Mouse (Mus musculus): ENCODE measurements around the gene Kctd13. TPM values are rescaled to one million over a fixed set of nuclear protein-coding genes. Genes with fewer than 3 reads are reported as not detected.

Gene Kctd13
- polyA plus RNA-seq, 1 experiment from 2014 or later, result 58.1 TPM

GRCm38 (mm10) chr7:126949403-126949792 is 20.7 kb downstream of the Kctd13 start, which contains the start of gene Asphd1:
Asphd1 (minus strand) TSS chr7:126949582.
- WGBS, result under 1% methylated on average over 21 of the region's 21 CpGs
- Histone ChIP-seq H3K27ac (peak within 1 kb of the TSS; percentile 87), H3K27me3 (peaks cover 41% of the 10 kb centered on the region), H3K9me3 (replicated peaks) (no peaks in the 10 kb centered on the region), H3K9ac (peak within 1 kb of the TSS; percentile 64), H3K4me1 (peaks cover 41% of the 10 kb centered on the region), H3K4me3 (peak within 1 kb of the TSS; percentile 47), H3K36me3 (peaks cover 19% of the 10 kb centered on the region), H3K4me2 (replicated peaks) (peak within 1 kb of the TSS; percentile 97)
- peak; percentile 70 for ATAC-seq (ENCODE audit: low FRiP score)

DNA sequence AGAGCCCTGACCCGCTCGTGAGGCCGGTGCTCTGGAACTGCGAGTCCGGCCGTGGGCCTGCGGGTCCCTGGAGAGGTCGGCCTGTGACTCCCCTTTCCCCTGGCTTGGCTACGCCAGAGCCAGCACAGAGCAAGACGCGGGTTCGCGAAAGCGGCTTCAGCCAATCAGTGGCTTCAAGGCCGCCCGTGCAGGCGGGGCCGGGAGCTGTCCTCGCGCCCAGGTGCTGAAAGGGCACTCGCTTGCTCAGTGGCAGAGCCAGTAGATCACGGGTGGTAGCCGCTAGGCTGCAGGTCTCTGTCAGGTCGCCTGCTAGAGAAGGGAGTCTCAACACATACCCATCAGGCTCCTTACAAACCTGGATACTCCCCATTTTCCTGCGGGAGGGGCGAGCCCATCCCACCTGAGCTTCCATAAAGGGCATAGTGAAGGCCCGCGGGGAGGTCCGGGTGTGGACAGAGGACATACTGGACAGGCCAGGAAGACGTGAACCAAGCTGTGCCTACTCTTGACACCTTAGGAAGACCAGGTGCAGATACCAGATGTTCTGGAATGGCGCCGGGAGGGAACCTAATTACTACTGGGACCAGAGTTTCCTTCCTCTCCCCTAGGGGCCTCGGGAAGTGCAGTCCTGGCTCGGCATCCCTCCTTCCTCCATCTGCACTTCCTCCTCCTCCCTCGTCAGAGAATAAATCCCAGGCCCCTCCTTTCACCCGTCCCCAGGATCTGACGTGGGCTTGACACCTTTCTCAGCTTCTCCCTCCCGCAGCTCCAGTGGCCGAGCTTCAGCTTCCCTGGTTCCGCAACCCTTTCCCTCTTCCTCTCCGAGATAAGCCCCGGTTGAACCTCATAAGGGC is 21.3 kb downstream of the Kctd13 start, which contains the start of gene Sez6l2:
Gene Sez6l2, plus strand, starts transcription at position 771 of the 854 bp plus-strand sequence.
- peak within 1 kb of the TSS; percentile 47 for H3K4me3 ChIP-seq
- H3K9ac ChIP-seq, result peak within 1 kb of the TSS; percentile 64
- peaks cover 41% of the 10 kb centered on the region for H3K4me1 ChIP-seq
- peak within 1 kb of the TSS; percentile 97 for H3K4me2 ChIP-seq (replicated peaks)
- peak within 1 kb of the TSS; percentile 87 for H3K27ac ChIP-seq
- H3K9me3 ChIP-seq (replicated peaks), result no peaks in the 10 kb centered on the region
- peaks cover 41% of the 10 kb centered on the region for H3K27me3 ChIP-seq
- WGBS, result under 1% methylated on average over 42 of the region's 42 CpGs
- H3K36me3 ChIP-seq, result peaks cover 13% of the 10 kb centered on the region
- ATAC-seq (ENCODE audit: low FRiP score), result peak; percentile 91

- peak overlapping the region; percentile 87 for H3K27ac ChIP-seq
- peaks cover 41% of the 10 kb centered on the region for H3K4me1 ChIP-seq
- no peaks in the 10 kb centered on the region for H3K9me3 ChIP-seq (replicated peaks)
- H3K4me2 ChIP-seq (replicated peaks), result peak overlapping the region; percentile 97
- H3K9ac ChIP-seq, result peak overlapping the region; percentile 64
- ATAC-seq (ENCODE audit: low FRiP score), result peak; percentile 10
- peak overlapping the region; percentile 47 for H3K4me3 ChIP-seq
- peaks cover 11% of the 10 kb centered on the region for H3K36me3 ChIP-seq
- H3K27me3 ChIP-seq, result peaks cover 41% of the 10 kb centered on the region
- 7% methylated on average over 26 of the region's 26 CpGs for WGBS
Observed at GRCm38 (mm10) chr7:126950647-126951615, 22.3 kb downstream of the Kctd13 start.

- Histone ChIP-seq H3K27ac (0 out of 2 replicates have a peak overlapping the region, but pooled peaks have one; percentile 17), H3K36me3 (peaks cover 4% of the 10 kb centered on the region; the same call in 1 of the 2 replicates)
- ATAC-seq (ENCODE audit: low FRiP score), result no peak
Observed at GRCm38 (mm10) chr7:126951741-126952140, 23.1 kb downstream of the Kctd13 start.

GRCm38 (mm10) chr7:126952646-126953045 is 24.0 kb downstream of the Kctd13 start:
- Histone ChIP-seq H3K4me2 (replicated peaks) (peak overlapping the region; percentile 97), H3K9ac (peak overlapping the region; percentile 54), H3K27ac (no peak overlapping the region; the same call in 1 of the 2 replicates), H3K4me3 (peak overlapping the region; percentile 47), H3K9me3 (replicated peaks) (no peaks in the 10 kb centered on the region), H3K4me1 (peaks cover 37% of the 10 kb centered on the region), H3K27me3 (peaks cover 41% of the 10 kb centered on the region), H3K36me3 (peaks cover 4% of the 10 kb centered on the region; the same call in 1 of the 2 replicates)
- 0% methylated on average over 8 of the region's 8 CpGs for WGBS
- no peak for ATAC-seq (ENCODE audit: low FRiP score)

More at GRCm38 (mm10) chr7:126951741-126952140, 23.1 kb downstream of the Kctd13 start:
- peaks cover 37% of the 10 kb centered on the region for H3K4me1 ChIP-seq
- peak overlapping the region; percentile 64 for H3K9ac ChIP-seq
- peak overlapping the region; percentile 97 for H3K4me2 ChIP-seq (replicated peaks)
- peak overlapping the region; percentile 47 for H3K4me3 ChIP-seq
- WGBS, result 33% methylated on average over 4 of the region's 4 CpGs
- H3K27me3 ChIP-seq, result peaks cover 41% of the 10 kb centered on the region
- no peaks in the 10 kb centered on the region for H3K9me3 ChIP-seq (replicated peaks)

DNA sequence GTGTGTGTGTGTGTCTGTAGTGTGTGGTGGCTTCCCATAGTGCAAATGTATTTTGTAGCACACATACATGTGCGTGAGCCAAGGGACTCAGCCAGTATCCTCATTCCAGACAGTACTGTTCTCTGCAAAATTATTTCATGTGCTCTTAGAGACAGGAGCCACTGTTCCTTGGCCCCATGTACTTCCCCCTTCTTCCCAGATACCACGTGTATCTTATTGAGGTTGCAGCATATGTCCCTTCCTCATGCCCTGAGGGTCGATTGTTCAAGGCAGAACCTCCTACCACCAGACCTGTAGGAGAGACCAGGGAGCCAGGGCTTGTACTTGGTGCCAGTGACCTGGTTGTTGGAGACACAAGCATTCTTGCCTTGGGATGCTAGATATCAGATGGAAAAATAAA is 26.4 kb downstream of the Kctd13 start:
- no peak overlapping the region for H3K4me2 ChIP-seq (replicated peaks)
- no peak for ATAC-seq (ENCODE audit: low FRiP score)
- H3K4me1 ChIP-seq, result peaks cover 21% of the 10 kb centered on the region
- no peak overlapping the region for H3K27ac ChIP-seq
- WGBS, result 73% methylated on average over 3 of the region's 3 CpGs
- no peak overlapping the region for H3K4me3 ChIP-seq
- peaks cover 16% of the 10 kb centered on the region; the same call in 1 of the 2 replicates for H3K36me3 ChIP-seq
- H3K9ac ChIP-seq, result no peak overlapping the region
- peaks cover 30% of the 10 kb centered on the region for H3K27me3 ChIP-seq
- H3K9me3 ChIP-seq (replicated peaks), result no peaks in the 10 kb centered on the region

DNA sequence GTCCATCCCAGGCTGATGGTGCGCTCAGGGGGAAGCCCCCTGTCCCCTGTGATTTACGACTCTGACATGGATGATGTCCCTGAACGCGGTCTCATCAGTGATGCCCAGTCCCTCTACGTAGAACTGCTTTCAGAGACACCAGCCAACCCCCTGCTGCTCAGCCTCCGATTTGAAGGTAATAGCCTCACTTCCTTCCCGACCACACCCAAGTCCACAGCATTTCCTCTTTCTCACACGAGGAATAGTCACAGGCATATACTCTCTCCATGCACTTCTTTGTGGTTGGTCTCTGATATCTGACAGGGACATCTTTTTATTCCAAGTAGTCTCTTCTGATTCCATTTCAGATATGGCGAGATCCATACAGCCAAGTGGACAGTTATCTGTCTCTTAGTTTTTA is 31.1 kb downstream of the Kctd13 start:
- ATAC-seq (ENCODE audit: low FRiP score), result no peak
- Histone ChIP-seq H3K27me3 (peaks cover 28% of the 10 kb centered on the region), H3K4me3 (no peak overlapping the region), H3K27ac (no peak overlapping the region), H3K36me3 (peaks cover 40% of the 10 kb centered on the region), H3K4me2 (replicated peaks) (no peak overlapping the region), H3K9me3 (replicated peaks) (no peaks in the 10 kb centered on the region), H3K4me1 (no peaks in the 10 kb centered on the region), H3K9ac (no peak overlapping the region)
- 69% methylated on average over 9 of the region's 9 CpGs for WGBS

- 83% methylated on average over 5 of the region's 5 CpGs for WGBS
- peaks cover 37% of the 10 kb centered on the region for H3K36me3 ChIP-seq
Observed at GRCm38 (mm10) chr7:126961095-126961494, 32.4 kb downstream of the Kctd13 start.

GRCm38 (mm10) chr7:126961965-126962364 is 33.3 kb downstream of the Kctd13 start:
- 91% methylated on average over 4 of the region's 4 CpGs for WGBS
- Histone ChIP-seq H3K27ac (no peak overlapping the region), H3K4me1 (no peaks in the 10 kb centered on the region), H3K4me3 (no peak overlapping the region), H3K4me2 (replicated peaks) (no peak overlapping the region), H3K27me3 (peaks cover 28% of the 10 kb centered on the region), H3K9me3 (replicated peaks) (no peaks in the 10 kb centered on the region), H3K36me3 (peaks cover 44% of the 10 kb centered on the region), H3K9ac (no peak overlapping the region)
- no peak for ATAC-seq (ENCODE audit: low FRiP score)

More at GRCm38 (mm10) chr7:126961095-126961494, 32.4 kb downstream of the Kctd13 start:
- H3K27me3 ChIP-seq, result peaks cover 28% of the 10 kb centered on the region
- H3K4me3 ChIP-seq, result no peak overlapping the region
- ATAC-seq (ENCODE audit: low FRiP score), result no peak
- H3K9ac ChIP-seq, result no peak overlapping the region
- no peak overlapping the region for H3K4me2 ChIP-seq (replicated peaks)
- H3K9me3 ChIP-seq (replicated peaks), result no peaks in the 10 kb centered on the region
- H3K27ac ChIP-seq, result no peak overlapping the region
- H3K4me1 ChIP-seq, result no peaks in the 10 kb centered on the region

DNA sequence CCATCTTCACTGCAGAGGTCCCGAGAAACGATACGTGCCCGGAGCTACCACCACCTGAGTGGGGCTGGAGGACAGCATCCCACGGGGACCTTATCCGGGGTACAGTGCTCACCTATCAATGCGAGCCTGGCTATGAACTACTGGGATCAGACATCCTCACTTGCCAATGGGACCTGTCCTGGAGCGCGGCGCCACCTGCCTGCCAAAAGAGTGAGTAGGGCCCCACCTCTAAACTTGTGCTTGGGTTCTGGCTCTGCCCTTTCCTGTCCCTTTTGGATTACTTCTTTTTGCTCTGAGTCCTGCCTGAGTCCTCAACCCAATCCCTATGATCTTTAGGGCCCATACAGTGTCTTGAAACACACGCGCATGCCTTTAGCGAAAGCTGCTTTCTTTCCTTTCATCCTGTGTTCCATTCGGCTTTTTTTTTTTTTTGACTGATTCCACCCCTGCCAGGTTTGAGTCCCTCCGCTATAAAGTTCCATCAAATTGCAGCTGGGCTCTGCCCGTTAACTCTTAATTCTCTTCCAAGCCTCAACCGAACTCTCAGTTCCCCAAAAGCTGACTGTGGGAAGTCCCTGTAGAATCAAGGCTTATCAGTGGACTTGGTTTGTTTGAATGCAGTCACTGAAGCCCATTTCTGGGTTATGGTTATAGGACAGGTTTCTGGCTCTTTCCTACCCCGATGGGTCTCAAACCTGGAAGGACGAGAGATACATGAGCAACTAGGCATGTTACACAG is 35.0 kb downstream of the Kctd13 start:
- no peak overlapping the region for H3K27ac ChIP-seq
- H3K36me3 ChIP-seq, result peaks cover 53% of the 10 kb centered on the region
- no peak overlapping the region for H3K9ac ChIP-seq
- 26% methylated on average over 19 of the region's 19 CpGs for WGBS
- H3K9me3 ChIP-seq (replicated peaks), result no peaks in the 10 kb centered on the region
- H3K4me2 ChIP-seq (replicated peaks), result 0 out of 2 replicates have a peak overlapping the region, but pooled peaks have one; percentile 15
- ATAC-seq (ENCODE audit: low FRiP score), result no peak
- peaks cover 28% of the 10 kb centered on the region for H3K27me3 ChIP-seq
- no peak overlapping the region for H3K4me3 ChIP-seq
- H3K4me1 ChIP-seq, result no peaks in the 10 kb centered on the region

DNA sequence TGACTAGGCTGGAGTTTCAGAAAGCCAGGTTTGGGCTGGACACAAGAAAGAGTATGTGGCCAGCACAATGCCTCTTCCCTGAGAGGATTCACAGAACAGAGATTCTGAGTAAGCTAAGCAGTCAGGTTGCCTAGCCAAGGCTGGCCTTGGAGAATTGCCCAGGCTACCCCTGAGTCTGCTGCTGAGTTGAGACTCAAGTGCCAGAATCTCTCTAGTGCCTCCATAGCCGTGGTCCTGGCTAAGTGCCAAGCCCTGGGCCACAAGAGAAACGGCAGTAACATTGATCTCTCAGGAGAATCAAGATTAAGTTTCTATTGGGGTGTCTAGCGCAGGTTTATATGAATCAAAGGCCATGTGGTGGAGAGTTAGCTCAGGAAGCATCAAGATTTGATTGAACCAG is 36.9 kb downstream of the Kctd13 start:
- Histone ChIP-seq H3K9me3 (replicated peaks) (no peaks in the 10 kb centered on the region), H3K4me3 (no peak overlapping the region), H3K27me3 (peaks cover 28% of the 10 kb centered on the region), H3K36me3 (peaks cover 49% of the 10 kb centered on the region), H3K4me2 (replicated peaks) (no peak overlapping the region), H3K4me1 (no peaks in the 10 kb centered on the region), H3K9ac (no peak overlapping the region), H3K27ac (no peak overlapping the region)
- WGBS, result 76% methylated on average over 3 of the region's 3 CpGs
- ATAC-seq (ENCODE audit: low FRiP score), result no peak
